Mouse (Mus musculus) testis, postnatal 14 days (tissue): ENCODE measurements around the gene Actrt2.

Source experiments
- DNase-seq: peaks from one replicate; pipeline ENCODE4 v3.0.0; 2021; ENCODE audit warnings: low spot score

The Actrt2 gene

DNA sequence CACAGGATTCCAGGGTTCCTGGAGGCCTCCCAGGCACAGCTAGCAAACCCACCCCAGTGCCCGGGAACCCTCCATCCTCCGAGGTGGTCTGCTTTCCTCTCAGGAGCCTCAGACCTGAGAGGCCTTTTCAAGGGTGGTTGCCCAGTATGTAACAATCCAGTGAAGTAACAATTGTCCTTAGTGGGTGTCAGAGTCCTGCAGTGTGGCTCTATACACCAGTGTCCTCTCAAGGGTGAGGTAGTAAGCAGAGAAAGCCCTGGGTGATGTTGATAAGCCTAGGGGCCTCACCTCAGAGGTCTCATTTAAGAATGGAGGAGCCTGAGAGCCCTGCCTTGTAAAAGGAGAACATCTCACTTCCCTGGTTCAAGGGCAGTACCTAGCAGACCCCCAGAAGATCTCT lies at the start of gene Actrt2:
Actrt2 (minus strand) TSS at position 101 of the 400 bp plus-strand sequence.
- DNase-seq, result no peak

DNA sequence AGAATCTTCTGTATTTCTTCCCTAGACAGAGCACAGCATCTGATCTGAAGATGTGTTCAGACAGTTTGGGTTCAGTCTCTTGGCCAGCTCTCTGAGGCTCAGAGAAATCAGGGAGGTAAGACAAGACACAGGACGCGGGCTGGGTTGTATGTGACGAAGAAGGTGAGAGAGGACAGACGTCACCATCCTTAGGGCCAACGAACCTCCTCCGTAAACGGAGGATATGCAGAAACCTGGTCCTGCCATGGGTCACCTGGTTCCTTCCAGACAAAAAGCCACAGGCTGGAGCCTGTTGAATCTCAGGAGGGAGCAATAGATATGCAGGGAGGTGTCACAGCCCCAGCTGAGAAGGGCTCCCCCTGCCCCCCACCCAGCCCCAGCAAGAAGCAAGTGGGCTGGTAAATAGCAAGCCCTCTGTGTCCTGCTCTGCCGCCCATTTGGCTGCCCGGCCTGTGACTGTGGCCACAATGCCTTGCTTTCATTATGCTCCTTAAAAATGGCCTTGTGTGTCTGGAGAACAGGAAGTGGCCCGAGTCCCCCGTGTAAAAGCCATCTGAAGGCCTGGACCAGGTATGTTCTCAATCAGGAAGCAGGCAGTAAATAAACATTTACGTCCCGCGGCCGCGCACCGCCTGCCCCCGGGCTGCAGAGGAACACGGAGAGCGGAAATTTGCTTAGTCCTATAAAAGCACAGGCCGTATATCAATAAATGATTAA lies 41.9 kb upstream of the Actrt2 start:
- no peak for DNase-seq

DNA sequence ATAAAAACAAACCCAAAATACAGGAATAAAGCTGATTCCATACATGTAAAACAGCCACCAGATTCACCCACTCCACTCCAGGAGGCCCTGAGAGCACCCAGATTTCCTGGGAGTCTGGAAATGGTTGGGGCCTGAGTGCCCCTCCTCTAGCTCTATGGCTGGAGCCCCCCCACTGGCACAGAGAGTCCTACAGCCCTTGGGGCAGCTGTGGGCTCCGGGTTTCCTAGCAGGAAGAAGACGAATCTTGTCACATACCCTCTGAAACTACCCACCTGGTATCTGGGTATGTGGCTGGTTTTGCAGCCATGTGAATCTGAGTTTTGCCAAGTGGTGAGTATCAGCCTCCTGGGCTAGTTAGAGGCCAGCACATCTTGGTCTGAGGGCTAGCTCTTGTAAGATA lies 41.1 kb upstream of the Actrt2 start:
- DNase-seq, result no peak

DNA sequence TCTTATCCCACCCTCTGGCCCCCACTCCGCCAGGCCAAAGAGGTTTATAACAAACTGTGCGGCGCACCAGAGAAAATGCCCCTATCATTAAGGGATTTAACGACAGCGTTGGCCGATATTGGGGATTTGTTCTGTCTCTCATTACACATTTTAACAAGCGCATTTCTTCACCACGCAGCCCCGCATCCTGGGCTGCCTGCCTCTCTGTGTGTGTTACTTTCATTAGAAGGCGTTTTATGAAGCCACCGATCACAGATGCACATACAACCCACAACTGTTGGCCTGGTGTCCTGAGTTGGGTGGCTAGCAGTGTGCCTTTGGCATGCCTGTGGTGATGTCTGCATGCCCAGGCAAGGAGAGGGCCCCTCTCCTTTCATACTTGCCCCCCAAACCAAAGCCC lies 40.6 kb upstream of the Actrt2 start:
- DNase-seq, result no peak

DNA sequence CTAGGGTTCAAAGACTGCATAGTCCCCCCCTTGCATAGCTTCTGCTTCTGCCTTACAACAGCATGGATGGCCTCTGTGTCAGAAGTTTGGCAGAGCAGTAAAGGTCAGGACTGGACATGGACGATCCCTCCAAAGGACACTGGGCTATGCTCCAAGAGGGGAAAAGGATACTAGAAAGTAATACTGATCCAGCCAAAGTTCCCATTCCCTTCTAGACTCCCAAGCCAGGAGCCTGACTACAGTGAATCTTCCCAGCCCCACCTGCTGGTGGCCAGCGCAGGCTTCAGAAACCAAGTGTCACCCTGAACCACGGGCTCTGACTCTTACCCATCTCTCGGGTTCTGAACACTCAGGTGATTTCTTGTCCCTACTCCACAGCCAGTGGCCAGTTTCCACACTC lies 39.9 kb upstream of the Actrt2 start:
- DNase-seq, result no peak

DNA sequence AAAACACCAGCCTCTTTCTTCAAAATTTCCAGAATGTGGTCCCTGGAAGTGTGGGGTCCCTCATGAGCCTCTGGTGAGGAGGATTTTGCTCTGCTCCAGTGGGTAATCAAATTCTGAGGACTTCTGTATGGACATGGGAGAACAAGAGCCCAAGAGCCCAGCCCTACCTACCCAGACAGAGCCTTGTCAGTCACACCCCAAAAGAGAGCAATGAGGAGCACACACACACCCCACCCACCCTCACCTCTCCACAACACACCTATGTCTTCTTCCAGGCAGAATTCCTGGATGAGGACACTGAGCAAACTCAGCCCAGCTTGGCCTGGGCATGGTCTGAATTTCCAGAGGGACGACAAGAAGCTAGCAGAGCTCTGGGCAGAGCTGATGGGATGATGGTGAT lies 38.8 kb upstream of the Actrt2 start:
- no peak for DNase-seq

DNA sequence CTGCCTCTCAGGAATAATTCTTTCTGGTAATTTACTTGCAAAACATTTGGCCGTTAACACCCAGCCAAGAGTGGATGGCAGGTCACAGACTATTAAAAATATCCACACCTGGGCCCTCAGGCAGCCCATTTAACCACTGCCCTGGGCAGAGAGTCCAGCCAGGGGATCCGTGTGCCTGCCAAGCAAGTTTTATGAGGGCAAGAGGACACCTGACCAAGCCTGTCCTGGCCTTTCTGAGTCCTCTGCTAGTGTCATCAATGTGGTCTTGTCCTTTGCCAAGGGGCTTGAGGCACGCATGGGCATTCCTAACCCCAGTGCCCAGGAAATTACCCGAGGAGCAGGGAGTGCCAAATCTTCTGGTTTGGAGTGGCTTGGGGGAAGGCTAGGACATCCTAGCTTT lies 38.0 kb upstream of the Actrt2 start:
- DNase-seq, result no peak

DNA sequence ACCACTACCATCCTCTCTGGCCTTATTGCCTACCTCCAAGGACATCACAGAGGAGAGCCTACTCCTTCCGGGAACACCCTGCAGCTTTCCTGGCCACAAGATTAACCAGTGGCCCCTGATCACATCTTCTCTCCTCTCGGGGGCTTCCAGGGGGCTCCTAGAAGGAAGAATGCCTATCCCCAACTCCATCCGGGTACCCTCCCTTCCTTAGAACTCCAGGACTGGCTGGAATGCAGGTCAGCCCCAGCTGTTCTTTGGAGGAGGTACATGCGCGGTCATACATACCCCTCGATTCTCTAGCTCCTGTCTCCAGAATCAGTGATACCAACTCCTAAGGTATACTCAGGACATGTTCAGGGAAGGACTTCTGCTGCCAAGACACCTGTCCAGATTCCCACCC lies 37.4 kb upstream of the Actrt2 start:
- DNase-seq, result no peak

DNA sequence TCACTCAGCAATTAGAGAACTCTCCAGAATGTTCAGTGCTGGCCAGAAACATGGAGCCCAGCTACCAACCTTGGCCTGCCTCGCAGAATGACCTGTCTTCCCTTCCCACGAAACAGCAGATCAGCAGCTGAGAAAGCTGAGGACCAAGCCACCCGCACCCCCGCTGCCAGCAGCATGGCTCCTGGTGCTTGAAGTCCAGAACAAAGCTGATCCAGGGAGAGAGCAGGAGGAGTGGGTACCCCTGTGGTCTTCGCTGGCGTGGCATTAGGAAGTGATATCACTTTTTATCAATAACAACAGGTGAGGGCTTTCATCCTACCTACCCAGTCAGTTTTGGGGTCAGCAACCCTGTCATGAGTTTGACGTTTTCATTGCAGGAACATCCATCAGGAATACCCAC lies 36.9 kb upstream of the Actrt2 start:
- no peak for DNase-seq

DNA sequence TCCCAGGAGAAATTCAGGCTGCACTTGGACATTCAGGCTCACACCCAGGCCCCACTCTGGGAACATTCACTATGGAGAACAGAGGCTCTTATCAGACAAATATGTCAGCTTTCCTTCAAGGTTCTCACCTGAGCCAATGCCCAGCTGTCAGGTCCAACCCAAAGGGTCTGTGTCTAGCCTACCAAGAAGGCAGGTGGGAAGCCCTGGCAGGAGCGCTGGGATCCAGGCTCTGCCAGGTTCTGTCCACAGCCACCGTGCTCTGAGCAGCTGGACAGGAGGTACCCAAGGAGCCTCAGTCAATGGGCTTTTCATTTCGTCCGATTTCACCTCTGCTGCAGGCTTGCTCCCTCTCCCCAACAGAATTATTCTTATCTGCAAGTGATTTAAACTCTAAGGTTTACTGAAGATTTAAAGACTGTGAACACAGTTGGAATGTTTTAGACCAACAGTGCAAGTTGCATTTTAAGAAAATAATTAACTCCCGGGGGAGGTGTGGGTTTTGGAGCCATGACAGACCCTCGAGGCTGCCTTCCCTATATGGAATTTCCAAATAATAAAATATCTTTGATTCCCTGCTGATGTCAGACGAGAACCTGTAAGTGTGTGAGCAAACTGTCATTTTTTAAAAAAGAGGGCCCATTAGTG lies 35.9 kb upstream of the Actrt2 start:
- no peak for DNase-seq

DNA sequence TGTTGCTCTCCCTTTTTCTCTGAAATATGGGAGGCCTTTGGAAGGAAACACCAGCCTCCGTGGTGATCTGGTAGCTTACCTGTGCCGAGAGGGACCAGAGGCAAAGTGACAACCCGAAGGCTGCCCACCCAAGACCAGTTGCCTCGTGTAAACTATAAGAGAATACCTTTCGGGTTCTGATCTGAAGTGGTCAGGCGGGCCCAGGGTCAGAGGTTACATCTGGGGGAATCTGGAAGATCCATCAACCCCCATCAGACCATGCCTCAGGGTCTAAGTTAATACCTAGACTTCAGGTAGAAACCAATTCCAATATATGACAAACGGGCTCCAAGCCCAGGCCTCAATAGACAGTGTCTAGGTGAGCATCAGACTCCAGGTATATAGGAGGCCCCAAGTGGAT lies 35.3 kb upstream of the Actrt2 start:
- DNase-seq, result no peak

DNA sequence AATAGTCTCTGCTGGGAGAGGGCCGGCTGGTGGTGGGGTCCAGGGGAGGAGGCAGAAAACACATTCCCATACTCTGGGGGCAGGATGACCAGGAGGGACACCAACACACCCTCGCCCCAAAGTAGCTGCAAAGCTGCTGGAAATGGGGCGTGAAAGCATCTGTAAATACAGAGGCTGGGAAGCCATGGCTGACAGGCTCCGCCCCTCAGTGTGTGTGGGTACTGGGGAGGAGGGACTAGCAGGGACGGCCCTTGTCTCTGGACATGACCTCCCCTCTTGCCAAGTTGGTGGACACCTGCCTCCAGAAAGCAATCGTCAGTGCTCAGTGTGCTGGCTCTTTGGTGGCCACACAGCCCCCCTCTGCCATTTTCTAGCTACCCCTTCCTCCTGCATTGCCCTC lies 34.5 kb upstream of the Actrt2 start:
- no peak for DNase-seq

DNA sequence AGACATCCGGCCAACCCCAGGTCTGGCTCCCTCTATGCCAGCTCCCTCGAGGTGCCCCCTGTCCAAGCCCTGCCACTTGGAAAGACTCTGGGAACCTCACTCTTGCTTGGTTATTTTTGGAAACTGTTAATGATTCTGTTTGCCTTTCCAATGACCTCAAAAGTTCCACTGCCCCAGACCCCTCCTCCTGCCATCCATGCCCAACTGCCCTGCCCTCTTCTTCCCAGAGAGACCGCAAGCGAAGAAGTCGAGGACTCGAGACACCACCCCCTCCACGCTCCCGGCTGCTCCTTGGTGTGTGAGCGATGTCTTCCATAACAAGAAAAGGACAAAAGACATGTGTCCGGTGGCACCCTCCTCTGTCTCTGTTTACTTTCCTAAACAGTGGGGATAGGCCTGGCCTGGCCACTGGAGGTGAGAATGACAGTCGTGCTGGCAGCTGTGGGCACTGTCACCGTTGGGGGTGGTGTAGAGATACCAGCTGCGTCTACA lies 33.3 kb upstream of the Actrt2 start:
- DNase-seq, result no peak

DNA sequence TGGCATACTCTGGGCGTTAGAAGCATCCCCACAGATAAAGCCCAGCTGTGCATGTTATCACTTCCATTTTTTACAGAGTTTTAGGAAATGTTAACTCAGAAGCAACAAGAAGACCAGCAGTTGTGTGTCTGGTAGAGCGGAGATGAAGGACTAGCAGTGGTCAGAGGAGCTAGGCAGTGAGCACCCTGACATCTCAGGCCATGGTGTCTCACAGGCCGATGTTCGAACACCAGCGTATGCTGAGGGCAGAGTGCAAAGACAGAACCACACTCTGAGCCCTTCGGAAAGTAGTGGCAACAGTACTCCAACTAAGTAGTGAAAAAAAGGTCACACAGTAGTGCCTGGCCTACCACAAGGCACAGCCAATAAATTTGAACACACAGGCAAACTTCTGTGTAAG lies 32.8 kb upstream of the Actrt2 start:
- no peak for DNase-seq

DNA sequence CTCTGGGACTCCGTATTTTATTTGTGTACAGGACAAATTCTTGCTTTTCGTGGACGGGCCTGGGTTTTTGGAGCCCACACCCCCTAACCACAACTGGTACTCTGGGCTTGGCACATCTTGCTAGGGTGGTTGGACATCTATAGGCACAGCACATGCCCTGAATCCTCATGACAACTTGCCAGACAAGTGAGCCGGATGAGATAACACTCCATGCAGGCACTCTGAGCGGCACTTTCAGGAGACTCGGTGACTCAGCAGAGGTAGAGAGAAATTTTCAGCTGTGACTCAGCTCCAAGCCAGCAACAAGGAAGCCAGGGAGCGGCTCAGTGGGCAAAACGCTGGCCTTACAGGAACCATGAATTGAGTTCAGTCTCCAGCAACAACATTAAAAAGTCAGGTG lies 31.6 kb upstream of the Actrt2 start:
- no peak for DNase-seq

DNA sequence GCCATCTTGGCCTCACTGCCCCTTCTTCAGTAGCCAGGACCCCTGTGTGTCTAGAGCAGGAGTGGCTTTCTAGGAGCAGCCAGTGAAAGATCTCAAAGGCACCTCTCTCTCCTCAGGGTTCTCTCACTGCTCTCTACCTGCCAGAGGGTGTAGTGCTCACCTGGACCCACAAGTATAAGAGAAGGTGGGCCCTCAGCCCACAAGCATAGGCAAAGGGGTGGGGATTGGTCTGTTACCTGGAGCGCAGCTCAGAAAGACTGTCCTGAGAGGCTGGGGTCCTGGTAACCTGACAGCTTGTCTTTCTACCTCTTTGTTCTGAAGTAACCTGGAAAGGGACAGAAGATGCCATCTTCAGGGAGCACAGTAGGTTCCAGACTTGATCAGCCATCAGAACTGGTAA lies 31.0 kb upstream of the Actrt2 start:
- DNase-seq, result no peak

DNA sequence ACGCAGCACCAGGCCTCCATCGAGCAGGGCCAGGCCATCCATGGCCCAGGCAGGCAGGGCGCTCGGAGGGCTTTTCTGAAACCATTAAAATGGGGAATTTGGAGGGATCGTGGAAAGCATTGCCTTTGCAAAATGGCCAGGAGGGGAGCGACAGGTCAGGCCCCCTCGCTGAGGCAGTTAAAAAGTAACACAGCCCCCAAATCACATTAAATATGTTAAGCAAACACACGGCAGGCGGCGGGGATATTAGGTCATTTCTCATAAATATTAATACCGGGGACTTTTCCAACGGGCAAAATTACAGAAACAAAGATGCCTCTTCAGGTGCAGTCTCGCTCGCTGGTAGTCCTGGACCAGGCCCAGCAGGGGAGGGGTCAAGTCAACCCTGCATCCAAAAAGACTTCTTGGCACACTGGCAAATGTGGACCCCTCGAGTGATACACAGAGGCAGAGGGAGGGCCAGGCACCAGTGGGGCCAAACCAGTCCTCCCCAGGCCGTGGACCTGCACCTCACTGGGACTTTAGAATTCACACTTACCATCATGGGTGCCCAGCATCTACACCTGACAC lies 30.4 kb upstream of the Actrt2 start:
- no peak for DNase-seq

DNA sequence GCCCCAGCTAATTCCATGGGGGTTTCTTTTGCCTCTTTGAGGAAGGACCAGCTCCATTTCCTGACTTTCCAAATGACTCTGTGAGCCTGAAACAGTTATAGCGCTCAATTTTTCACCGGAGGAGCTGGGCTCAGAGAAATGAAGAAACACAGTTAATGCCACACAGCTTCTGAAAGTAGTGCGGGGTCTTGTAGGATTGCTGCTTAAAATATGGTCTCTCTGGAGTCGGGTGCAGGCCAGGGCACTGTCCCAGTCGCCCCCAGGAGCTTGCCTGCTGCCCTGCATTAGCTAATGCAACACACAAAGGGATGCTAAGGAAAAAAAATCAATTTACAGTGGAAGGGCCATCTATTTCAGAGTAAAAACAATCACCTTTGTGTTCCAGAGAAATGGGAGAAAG lies 29.8 kb upstream of the Actrt2 start:
- no peak for DNase-seq

DNA sequence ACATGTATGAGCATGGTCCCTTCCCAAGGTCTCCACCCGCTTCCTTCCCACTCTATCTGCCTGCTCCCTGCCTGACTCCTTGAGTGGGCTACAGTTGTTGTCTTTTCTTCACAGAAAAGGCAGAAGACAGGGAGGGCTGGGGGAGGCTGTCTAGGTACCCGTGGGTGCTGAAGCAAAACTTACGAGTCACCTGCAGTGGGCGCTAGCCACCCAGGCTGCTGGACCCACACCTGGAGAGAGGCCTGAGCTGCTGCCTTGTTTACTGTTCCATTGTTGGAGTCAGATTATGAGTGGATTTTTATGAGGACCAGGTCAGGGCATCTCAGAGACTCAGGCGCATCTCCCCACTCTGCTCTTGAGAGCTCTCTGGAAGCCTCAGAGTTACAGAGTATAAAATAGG lies 28.9 kb upstream of the Actrt2 start:
- no peak for DNase-seq

DNA sequence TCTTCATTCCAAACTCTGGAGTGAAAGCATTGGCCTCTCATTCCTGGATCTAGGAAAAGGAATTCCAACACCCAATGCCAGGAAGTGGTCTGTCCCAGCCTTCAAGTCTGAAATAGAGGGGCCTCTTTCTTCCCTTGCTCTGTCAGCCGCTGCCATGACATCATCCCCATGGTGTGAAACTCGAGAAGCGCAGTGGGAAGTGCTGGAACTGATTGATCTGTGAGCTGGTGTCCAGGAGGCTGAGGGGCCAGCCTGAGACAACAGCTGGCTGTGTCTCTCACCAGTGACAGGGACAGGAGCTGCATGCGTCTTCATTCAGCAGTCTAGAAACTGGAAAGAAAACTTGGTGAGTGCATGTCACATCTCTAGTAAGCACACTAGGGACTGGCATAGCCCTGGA lies 28.5 kb upstream of the Actrt2 start:
- DNase-seq, result no peak

DNA sequence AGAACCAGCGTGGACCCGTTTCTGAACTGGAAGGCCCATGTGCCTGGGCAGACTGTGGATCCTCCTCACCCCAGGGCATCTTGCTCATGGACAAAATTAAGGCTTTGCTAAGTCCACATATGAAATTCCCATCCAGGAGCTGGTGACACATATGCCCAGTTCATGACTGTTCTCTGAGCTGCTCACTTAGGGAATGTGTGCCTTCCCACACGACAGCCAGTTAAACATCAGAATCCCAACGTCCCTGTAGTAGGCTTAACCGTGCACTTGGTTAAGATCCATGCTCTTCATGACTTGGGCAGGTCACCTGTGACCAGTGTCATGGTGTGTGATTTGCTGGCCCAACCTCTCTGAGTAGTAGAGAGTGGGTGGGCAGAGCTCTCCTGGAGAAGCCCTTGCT lies 26.7 kb upstream of the Actrt2 start:
- DNase-seq, result no peak

DNA sequence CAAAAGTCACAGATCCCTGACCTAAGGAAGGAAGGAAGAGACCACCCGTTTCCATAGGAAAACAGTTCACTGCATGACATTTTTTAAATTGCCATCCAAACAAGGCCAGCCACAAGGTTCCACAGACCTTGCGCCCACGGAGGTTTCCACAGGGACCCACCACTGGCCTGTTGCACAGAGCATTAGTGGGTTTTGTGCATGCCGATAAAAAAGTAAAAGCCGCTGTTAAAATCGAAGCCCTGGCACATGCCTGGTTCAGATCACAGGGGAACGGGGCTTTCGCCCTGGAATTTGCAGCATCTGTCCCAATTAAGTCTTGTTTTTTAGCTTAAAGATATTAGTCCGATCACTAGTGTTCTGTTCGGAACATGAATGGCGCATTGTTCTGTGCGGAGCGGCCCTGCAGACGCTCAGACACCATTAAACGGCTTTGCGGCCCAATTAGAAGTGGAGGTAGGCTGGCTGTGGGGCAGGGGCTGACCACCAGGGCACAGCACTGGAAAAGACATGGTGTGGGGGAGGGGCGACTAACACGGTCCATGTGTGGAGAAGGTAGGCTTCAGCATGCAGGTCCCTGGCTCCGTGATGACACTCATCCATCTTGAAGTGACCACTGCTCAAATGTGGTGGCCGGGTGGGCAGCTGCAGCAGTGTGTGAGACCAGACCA lies 25.8 kb upstream of the Actrt2 start:
- no peak for DNase-seq
